Mouse (Mus musculus) kidney, adult 2 months (tissue): Measurements from ENCODE around the gene Retnla.
"Not testable (repeated sequence)": the region's sequence is repeated elsewhere in the genome, so short reads cannot be mapped to it uniquely, and the experiment has no call there.

Experiments
- CTCF ChIP-seq: fragments of 200-500 bp; conservative IDR thresholded peaks from 2 replicates; pipeline ENCODE4 v1.5.1; 2011; ENCODE audit warnings: low read depth, mild to moderate bottlenecking, control low read depth, low read length, moderate library complexity, mixed read lengths; ENCODE audit not compliant: insufficient read depth, insufficient read length
- POLR2A ChIP-seq: fragments of 200-500 bp; IDR thresholded peaks from one replicate; pipeline ENCODE4 v1.6.1; 2011; ENCODE audit warnings: low read depth, low read length, control low read depth

DNA sequence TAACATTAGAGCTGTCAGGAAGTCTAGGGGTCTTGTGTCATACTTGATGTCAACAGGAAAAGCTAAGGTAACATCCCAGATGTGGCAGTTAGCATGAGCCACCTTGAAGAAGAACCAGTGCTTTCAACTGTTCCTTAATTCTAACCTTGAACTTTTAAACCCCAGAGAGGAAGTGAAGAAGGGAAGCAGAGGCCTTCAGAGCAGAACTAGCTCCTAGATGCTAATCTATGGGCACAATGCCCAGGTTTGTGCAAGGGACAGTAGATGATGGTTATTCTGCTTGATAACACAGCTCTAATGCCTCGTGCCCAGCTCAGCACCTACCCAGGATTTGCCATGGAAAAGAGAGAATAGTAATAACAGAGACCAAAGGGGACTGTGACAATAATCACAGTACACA, 8.7 kb upstream of the Retnla start:
- not testable (repeated sequence) for TF ChIP-seq CTCF, POLR2A
